Mouse (Mus musculus) stomach, postnatal 0 days (tissue): ENCODE measurements at regions not wholly inside any gene's neighbourhood (a gene's known extent, or its start where the extent isn't known, plus 50 kb on each side); places are given as distances from the start of the nearest gene placed in this dataset.

Experiments used
- CTCF ChIP-seq: IDR thresholded peaks from 2 replicates; pipeline ENCODE4 v1.5.1; 2016; ENCODE audit warnings: antibody characterized with exemption, low read depth, mild to moderate bottlenecking, moderate library complexity
- EP300 ChIP-seq: optimal IDR thresholded peaks from 2 replicates; pipeline ENCODE3; 2016; ENCODE audit warnings: antibody characterized with exemption

DNA sequence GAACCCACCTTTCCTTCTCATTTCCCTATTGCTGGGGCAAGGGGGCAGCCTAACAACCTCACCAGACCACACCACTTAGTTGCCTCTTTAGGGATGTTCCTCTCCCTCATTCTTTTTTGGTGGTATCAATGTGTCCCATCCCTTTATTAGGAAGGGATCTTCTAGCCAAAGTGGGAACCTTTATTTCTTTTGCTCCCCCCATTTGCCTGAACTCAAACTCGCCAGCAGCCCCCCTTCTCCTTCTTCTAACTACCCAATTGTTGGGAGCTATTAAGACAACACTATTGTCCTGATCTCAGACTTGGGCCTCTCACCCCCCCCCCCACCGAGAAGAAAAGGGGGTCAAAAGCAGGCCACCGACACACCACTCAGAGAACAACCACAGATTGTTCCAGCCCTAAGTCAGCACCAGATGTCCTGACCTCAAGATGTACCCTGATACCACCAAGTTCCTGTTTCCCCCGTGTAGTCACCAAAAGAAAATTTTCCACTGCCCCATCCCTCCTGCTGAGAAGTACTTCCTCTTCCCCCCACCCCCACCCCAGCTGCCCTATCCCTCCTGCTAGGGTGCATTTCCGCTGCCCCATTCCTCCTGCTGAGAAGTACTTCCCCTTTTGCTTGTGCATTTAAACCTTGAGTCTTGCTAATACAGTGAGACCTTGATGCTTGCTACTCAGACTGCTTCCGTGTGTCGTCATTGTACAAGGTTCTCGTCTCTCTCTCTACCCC is 84.4 kb downstream of the Tmem17 start:
- TF ChIP-seq CTCF: no peak
- TF ChIP-seq EP300: no peak
